Mouse (Mus musculus) stomach, embryonic 14.5 days (tissue): ENCODE measurements around the gene Kcnh2. TPM values are rescaled to one million over a fixed set of nuclear protein-coding genes. Genes with fewer than 3 reads are reported as not detected.

Experiments used
- ATAC-seq: fragments of 200-750 bp; cut with Nextera tagmentation; 2 replicates; pipeline ENCODE4 v1.8.0; 2017; ENCODE audit warnings: low read depth, moderate TSS enrichment; ENCODE audit not compliant: insufficient number of reproducible peaks, insufficient read depth, low FRiP score
- H3K27ac ChIP-seq: fragments of 300-500 bp; sonication (generic); 2 replicates; pipeline ENCODE4 v1.5.1; 2014; ENCODE audit warnings: mild to moderate bottlenecking, low read length, moderate library complexity, mixed read lengths
- H3K27me3 ChIP-seq: fragments of 300-500 bp; sonication (generic); 2 replicates; pipeline ENCODE4 v1.6.1; 2014; ENCODE audit warnings: low read length, control low read depth, mixed read lengths; ENCODE audit not compliant: control insufficient read depth, insufficient read depth
- H3K36me3 ChIP-seq: fragments of 300-500 bp; sonication (generic); 2 replicates; pipeline ENCODE4 v1.6.1; 2014; ENCODE audit warnings: mild to moderate bottlenecking, control low read depth, low read length, moderate library complexity, mixed read lengths; ENCODE audit not compliant: control insufficient read depth, insufficient read depth
- H3K4me1 ChIP-seq: fragments of 300-500 bp; sonication (generic); 2 replicates; pipeline ENCODE4 v1.6.1; 2014; ENCODE audit warnings: low read length, control low read depth, mixed read lengths; ENCODE audit not compliant: control insufficient read depth, insufficient read depth
- H3K4me2 ChIP-seq: fragments of 300-500 bp; sonication (generic); replicated peaks from 2 replicates; pipeline ENCODE4 v1.6.1; 2014; ENCODE audit warnings: low read depth, low read length, control low read depth
- H3K4me3 ChIP-seq: fragments of 300-500 bp; sonication (generic); 2 replicates; pipeline ENCODE4 v1.5.1; 2014; ENCODE audit warnings: low read depth, low read length, control low read depth
- H3K9ac ChIP-seq: fragments of 300-500 bp; sonication (generic); replicated peaks from 2 replicates; pipeline ENCODE4 v1.6.1; 2014; ENCODE audit warnings: low read depth, mild to moderate bottlenecking, control low read depth, low read length, moderate library complexity, mixed read lengths
- H3K9me3 ChIP-seq: fragments of 300-500 bp; sonication (generic); 2 replicates; pipeline ENCODE4 v1.6.1; 2016; ENCODE audit warnings: low read depth, low read length, control low read depth; ENCODE audit not compliant: control insufficient read depth
- WGBS: fragments of 180-500 bp; shearing (Covaris S2); extraction: QIAGEN DNeasy Blood & Tissue Kit; methylation state at CpG from one replicate; pipeline ENCODE4 v1.1.7; 2014; 5-methylcytosine and 5-hydroxymethylcytosine counted together
- polyA plus RNA-seq: library from polyadenylated mRNA; unstranded; fragments of >200 nt; fragmentation: Nextera tagmentation; extraction: Ambion mirVana; gene quantifications from 2 replicates; pipeline ENCODE4 v1.2.1, GENCODE M21; 2014

Kcnh2 gene
- polyA plus RNA-seq, 1 experiment from 2014 or later: 9.8 TPM

- no peaks in the 10 kb centered on the region for H3K9me3 ChIP-seq
- H3K4me3 ChIP-seq: no peak overlapping the region
- no peaks in the 10 kb centered on the region for H3K36me3 ChIP-seq
- H3K4me2 ChIP-seq: no peak overlapping the region
- 72% methylated on average over 4 of the region's 4 CpGs for WGBS
- H3K27ac ChIP-seq: no peak overlapping the region
- no peaks in the 10 kb centered on the region for H3K27me3 ChIP-seq
- no peak for ATAC-seq
- H3K9ac ChIP-seq: no peak overlapping the region
- peaks cover 7% of the 10 kb centered on the region for H3K4me1 ChIP-seq
These were observed 38.2 kb upstream of the Kcnh2 start for GRCm38 (mm10) chr5:24389658-24390020.

GRCm38 (mm10) chr5:24389011-24389657 is 37.7 kb upstream of the Kcnh2 start:
- 60% methylated on average over 6 of the region's 7 CpGs for WGBS
- Histone ChIP-seq H3K9me3 (no peaks in the 10 kb centered on the region), H3K27me3 (no peaks in the 10 kb centered on the region), H3K27ac (no peak overlapping the region), H3K36me3 (no peaks in the 10 kb centered on the region), H3K9ac (no peak overlapping the region), H3K4me1 (peaks cover 7% of the 10 kb centered on the region), H3K4me3 (no peak overlapping the region), H3K4me2 (no peak overlapping the region)
- no peak for ATAC-seq

- Histone ChIP-seq H3K36me3 (no peaks in the 10 kb centered on the region), H3K4me1 (peaks cover 7% of the 10 kb centered on the region), H3K9ac (peak overlapping the region; percentile 29; the same call in 1 of the 2 replicates), H3K27ac (no peak overlapping the region), H3K27me3 (no peaks in the 10 kb centered on the region), H3K9me3 (no peaks in the 10 kb centered on the region), H3K4me3 (peak overlapping the region; percentile 45), H3K4me2 (peak overlapping the region; percentile 95)
- ATAC-seq: no peak; the same call in 1 of the 2 replicates
- 29% methylated on average over 26 of the region's 26 CpGs for WGBS
These were observed 37.0 kb upstream of the Kcnh2 start for GRCm38 (mm10) chr5:24388246-24388915.

GRCm38 (mm10) chr5:24387264-24388241 is 36.1 kb upstream of the Kcnh2 start:
- H3K4me3 ChIP-seq: peak overlapping the region; percentile 45
- peak; percentile 31; the same call in 1 of the 2 replicates for ATAC-seq
- no peaks in the 10 kb centered on the region for H3K36me3 ChIP-seq
- WGBS: 1% methylated on average over 68 of the region's 73 CpGs
- H3K27me3 ChIP-seq: no peaks in the 10 kb centered on the region
- H3K27ac ChIP-seq: no peak overlapping the region
- no peaks in the 10 kb centered on the region for H3K9me3 ChIP-seq
- peak overlapping the region; percentile 95 for H3K4me2 ChIP-seq
- peaks cover 7% of the 10 kb centered on the region for H3K4me1 ChIP-seq
- peak overlapping the region; percentile 29; the same call in 1 of the 2 replicates for H3K9ac ChIP-seq

GRCm38 (mm10) chr5:24385887-24386550 is 34.6 kb upstream of the Kcnh2 start:
- Histone ChIP-seq H3K4me3 (no peak overlapping the region), H3K9ac (no peak overlapping the region), H3K27me3 (no peaks in the 10 kb centered on the region), H3K36me3 (no peaks in the 10 kb centered on the region), H3K27ac (no peak overlapping the region), H3K4me1 (peaks cover 7% of the 10 kb centered on the region), H3K4me2 (no peak overlapping the region), H3K9me3 (no peaks in the 10 kb centered on the region)
- no peak for ATAC-seq
- 81% methylated on average over 10 of the region's 10 CpGs for WGBS

GRCm38 (mm10) chr5:24385374-24385773 is 34.0 kb upstream of the Kcnh2 start:
- Histone ChIP-seq H3K4me2 (no peak overlapping the region), H3K27ac (no peak overlapping the region), H3K4me3 (no peak overlapping the region), H3K4me1 (peaks cover 7% of the 10 kb centered on the region), H3K9me3 (no peaks in the 10 kb centered on the region), H3K9ac (no peak overlapping the region), H3K36me3 (no peaks in the 10 kb centered on the region), H3K27me3 (no peaks in the 10 kb centered on the region)
- WGBS: 91% methylated on average over 5 of the region's 5 CpGs
- no peak for ATAC-seq

- no peak overlapping the region for H3K4me3 ChIP-seq
- no peak overlapping the region for H3K4me2 ChIP-seq
- H3K4me1 ChIP-seq: peaks cover 7% of the 10 kb centered on the region
- H3K27me3 ChIP-seq: no peaks in the 10 kb centered on the region
- no peaks in the 10 kb centered on the region for H3K9me3 ChIP-seq
- H3K27ac ChIP-seq: no peak overlapping the region
- 69% methylated on average over 6 of the region's 6 CpGs for WGBS
- ATAC-seq: no peak
- H3K36me3 ChIP-seq: no peaks in the 10 kb centered on the region
- no peak overlapping the region for H3K9ac ChIP-seq
These were observed 33.0 kb upstream of the Kcnh2 start for GRCm38 (mm10) chr5:24384407-24384806.
